Mouse (Mus musculus) cerebellum, postnatal 10 days (tissue): ENCODE measurements around the gene Gtf2ird1.
"Not testable (repeated sequence)": the region's sequence is repeated elsewhere in the genome, so short reads cannot be mapped to it uniquely, and the experiment has no call there.

Experiments used
- DNase-seq, 2 experiments: peaks; one replicate each; pipeline ENCODE4 v3.0.0; 2021; ENCODE audit warnings: mixed read lengths in 2 of 2

Gene Gtf2ird1

DNA sequence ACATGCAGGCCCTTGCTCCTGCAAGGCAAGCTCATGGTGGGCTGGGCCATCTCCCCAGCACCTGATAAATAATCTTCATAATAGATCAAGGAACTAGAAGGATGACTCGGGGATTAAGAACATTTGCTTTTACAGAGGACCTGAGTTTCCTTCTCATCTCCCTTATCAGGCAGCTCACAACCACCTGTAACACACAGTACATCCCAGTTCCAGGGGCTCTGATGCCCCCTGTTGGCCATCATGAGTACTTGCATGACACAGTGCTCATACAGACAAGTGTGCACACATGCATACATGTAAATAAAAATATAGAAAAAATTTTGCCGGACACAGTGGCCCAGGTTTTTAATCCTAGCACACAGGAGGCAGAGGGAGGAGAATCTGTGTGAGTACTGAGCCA is 17.4 kb upstream of the Gtf2ird1 start:
- peak; percentile 52 to 62 for DNase-seq

DNA sequence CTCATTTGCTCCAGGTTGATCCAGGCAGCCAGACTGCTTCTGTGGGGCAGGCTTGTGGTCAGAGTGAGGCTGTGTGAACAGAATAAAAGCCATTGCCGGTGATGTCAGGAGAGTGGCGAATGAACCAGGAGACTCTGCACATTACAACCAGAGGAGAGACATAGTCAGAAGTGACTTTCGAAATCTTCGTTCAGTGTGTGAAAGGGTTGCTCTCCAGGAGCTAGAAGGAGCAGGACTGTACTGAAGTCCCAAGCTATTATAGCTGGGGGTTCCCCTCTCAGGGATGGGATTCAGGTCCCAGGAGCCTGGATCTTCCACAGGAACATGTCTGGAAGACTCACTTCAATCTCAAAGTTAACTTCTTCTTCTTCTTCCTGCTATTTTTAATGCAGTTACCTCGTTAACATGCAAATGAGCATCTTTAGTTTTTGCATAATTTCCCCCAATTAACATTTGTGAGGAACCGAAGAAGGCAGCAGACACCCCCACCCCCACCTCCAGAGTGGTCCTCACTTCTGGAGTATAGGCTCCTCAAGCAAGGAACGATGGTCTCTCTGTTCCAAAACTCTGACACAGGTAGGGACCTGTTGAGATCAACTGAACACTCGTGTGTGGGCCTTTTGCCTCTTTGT is 14.1 kb upstream of the Gtf2ird1 start:
- no peak for DNase-seq

DNA sequence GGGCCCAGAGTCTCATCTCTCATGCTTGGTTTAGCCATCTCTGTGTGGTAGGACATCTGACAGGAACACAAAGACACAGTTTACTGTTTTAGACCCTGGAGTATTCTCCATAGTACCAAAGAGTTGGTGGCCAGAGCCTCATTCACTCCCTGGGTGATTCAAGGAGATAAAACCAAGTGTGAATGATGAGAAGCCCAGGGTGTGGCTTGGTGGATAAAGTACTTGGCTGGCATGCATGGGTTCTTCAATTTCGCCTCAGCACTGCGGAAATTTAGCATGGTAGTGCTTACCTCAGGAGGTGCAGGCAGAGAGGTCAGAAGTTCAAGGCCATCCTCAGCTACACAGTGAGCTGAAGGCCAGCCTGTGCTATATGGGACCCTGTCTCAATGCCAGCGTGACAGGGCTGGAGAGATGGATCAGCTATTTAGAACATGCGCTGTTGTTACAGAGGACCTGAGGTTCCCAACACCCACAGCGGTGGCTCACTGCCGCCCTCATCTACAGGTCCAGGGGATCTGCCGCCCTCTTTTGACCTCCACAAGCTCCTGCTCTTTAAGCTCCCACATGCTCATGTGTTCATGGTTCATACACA is 13.1 kb upstream of the Gtf2ird1 start:
- no peak for DNase-seq

DNA sequence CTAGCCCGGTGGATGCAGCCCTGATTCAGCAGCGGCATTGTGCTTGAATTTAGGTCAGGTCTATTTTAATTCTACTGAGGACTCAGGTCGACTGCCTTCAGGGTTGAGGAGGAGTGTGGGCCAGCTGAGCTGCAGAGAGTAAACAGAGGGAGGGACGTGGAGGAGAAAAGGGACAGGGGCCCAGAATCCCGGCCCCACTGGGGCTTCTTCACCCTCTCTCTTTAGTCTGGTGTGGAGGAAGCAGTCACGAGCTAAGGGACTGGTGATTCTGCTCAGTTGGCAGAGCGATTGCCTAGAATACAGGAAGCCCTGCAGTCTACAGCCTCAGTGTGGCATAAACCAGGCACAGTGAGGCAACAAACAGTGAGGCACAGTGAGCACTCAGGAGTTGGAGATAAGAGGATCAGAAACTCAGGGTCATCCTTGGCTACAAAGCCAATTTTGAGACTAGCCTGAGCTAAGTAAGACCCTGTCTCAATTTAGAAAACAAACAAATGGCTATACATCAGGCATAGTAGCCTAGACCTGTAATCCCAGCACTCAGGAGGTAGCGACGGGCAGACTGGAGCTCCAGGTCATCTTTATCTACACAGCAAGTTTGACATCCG is 11.7 kb upstream of the Gtf2ird1 start:
- no peak for DNase-seq

DNA sequence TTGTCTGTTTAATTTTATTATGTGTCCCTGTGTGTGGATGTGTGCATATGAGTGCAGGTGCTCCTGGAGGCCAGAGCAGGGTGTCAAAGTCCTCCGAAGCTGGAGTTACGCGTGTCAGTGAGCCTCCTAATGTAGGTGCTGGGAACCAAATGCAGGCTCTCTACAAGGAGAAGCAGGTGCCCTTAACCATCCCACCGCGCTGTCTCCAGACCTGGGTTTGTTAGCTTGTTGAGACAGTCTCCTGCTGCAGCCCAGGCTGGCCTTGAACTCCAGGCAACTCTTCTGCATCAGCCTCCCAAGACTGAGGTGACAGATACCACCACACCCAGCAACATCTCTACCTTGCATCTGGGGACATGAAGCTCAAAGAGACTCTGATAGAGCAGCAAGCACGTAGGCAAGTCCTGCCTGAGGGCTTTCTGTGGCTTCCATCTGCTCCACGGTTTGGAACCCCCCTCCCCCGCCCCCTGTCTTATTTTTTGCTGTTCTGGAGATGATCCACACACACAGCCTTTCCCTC is 10.6 kb upstream of the Gtf2ird1 start:
- DNase-seq = no peak

DNA sequence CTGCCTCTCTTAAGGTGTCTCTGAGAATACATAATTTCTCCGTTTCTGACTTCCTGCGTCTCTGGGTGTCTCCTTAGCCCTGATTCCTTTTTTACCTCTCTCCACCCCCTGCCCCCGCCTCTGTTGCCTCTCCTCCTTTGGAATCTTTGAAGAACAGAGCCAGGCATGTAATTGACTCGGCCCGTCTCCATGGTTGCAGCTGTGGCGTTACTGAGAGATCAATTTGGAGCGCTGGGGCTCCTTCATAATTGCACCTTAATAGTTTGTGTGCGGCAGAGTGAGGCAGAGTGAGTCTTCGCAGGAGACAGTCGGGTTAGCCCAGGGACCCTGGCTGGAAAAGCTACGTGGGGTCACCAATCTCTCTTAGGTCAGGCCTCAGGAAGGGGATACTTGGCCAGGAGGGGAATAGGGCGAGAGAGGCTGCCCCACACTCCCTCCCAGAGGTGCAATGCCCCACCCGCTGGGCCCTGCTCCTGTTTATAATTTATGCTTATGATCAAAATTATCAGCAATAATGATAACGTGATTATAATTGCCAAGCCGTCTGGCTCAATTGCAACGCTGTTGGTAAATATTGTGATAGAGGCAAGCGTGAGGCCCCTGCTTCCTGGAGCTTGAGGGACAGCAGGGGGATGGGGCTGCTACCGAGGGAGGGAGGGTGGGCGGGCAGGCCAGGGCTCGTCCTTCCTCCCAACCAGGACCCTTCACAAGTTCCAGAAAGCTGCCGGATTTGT is 9.9 kb upstream of the Gtf2ird1 start:
- no peak for DNase-seq

DNA sequence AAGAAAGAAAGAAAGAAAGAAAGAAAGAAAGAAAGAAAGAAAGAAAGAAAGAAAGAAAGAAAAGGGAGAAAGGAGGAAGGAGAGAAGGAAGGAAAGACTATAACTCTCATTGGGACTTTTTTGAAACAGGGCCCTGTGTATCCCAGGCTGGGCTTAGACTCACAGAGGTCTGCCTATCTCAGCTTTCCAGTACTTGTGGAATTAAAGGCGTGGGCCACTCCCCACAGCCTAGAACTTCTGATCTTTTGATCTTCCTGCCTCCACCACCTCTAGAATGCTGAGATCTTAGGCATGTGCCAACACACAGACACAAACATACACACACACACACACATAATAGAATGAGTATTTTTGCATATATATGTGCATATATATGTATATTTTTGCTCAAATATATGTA is 8.7 kb upstream of the Gtf2ird1 start:
- no peak for DNase-seq

DNA sequence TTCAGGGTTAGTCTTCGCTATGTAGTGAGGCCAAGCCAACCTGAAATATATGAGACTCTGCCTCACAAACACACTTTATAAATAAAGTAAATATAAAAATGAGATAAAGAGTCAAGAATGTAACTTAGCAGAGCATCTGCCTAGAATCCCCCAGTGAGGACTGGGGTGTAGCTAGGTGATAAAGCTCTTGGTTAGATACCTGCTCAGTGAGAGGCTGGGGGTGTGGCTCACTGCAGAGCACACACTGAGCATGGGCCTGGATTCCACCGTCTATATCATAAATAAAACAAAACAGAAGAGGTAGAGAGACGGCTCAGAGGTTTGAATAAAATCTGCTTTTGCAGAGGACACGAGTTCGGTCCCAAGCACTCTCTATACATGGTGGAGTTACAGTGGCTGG is 7.7 kb upstream of the Gtf2ird1 start:
- DNase-seq = no peak

DNA sequence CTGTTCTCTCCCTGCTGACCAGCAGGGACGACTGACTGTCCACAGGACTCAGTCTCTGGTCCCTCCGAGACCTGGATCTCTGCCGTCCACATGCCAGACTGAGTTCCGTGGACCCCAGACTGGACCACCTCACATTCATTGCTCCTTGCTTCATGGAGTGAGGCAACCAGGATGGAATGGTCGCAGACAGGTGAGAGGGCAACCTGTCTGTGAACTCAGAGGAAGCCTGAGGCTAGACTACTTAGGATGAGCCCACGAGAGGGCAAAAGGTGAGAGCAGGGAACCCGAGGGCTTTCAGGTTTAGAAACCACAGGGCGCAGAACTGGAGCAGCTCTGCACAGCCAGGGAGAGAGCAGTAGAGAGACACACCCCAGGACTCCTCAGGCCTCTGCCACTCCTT is 6.2 kb upstream of the Gtf2ird1 start:
- no peak for DNase-seq

DNA sequence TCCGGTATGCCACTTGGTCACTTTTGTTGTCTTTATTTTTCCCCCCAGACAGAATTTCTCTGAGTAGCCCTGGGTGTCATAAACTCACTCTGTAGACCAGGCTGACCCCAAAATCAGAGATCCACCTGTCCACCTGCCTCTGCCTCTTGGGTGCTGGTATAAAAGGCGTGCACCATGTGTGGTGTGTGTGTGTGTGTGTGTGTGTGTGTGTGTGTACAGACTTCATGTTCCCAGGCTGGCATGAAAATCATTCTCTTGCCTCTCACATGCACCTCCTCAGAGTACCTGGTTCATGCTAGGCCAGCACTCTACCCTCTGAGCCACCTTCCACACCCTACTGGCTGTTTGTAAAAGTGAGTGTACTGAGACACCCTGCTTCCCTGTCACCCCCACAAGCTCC is 5.8 kb upstream of the Gtf2ird1 start:
- DNase-seq = no peak

DNA sequence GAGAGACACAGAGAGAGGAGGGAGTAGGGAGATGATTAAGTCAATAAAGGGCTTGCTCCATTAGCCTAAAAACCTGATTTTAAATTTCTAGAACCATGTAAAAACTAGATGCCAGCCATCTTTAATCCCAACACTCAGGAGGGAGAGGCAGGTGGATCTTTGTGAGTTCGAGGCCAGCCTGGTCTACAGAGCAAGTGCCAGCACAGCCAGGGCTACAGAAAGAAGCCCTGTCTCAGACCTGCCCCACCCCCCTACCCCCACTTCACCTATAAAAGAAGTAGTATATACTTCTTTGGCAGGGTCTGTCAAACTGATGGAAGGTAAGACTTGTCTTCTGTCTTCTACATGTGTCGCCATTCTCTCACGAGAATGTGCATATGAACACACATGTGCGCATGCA is 4.0 kb upstream of the Gtf2ird1 start:
- no peak for DNase-seq

DNA sequence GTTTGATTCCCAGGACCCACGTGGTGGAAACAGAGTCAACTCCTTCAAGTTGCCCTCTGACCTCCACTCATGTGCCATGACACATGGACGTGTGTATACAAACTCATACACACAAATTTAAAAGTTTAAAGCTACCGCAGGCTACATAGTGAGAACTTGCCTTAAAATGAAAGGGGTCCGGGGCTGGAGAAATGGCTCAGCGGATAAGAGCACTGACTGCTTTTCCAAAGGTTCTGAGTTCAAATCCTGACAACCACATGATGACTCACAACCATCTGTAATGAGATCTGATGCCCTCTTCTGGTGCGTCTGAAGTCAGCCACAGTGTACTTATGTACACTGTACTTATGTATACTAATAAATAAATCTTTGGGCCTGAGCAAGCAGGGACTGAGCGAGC is 2.6 kb upstream of the Gtf2ird1 start:
- DNase-seq = no peak

DNA sequence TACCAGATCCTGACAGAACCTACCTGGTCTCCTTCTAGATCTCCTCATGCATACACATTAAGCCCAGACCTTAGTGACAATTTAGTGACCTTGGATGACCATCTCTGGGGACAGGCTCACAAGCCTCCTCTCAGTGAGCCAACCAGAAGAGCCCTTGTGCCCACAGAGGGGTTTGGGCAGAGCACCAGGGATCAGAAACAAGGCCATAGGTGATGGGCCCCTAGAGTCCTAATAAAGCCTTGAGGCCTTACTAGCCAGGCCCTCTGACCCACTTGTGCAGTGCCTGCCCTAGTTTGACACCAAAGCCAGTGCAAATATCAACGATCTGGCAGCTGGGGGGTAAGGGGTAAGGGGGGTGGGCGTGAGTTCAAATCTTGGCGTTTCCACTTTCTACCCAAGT is 1.9 kb upstream of the Gtf2ird1 start:
- DNase-seq = no peak

DNA sequence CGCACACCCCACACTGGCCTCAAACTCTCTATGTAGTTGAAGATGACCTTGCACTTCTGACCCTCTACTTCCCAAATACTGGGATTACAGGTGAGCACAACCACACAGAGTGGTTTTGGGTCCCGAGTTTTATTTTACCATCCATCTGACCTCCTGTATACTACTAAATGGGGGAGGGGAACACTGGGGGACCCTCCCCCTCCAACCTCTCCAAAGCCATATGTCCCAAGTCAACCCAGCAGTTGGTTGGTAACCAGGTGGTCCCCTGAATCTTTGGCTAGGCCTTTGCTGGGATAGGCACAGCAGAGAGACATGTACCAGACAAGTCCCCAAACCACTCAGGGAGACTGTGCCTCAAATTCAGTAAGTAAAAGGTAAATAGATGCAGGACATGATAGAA is 855 bp upstream of the Gtf2ird1 start:
- DNase-seq = no peak

DNA sequence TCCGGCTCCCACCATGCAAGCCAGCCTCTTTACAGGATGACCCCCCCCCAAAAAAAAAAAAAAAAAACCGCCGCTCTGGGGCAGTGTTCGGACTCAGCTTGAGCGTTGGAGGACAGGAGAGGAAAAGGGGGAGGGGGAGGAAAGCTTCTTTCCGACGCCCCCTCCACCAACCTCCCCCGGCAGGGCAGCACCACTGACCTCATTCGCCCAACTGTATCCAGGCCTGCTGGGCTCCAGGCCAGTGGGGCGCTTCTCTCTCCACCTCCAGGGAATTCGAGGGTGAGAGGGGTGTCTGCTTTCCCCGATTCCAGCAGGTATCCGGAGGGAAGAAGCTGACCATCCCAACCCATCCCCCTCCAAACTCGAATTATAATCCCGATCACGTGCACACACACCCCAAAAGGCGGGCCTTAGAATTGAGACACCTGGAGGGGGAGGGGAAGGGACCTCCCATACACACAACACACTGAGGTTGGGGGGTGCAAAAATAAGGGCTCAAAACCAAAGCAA is 547 bp downstream of the Gtf2ird1 start:
- peak; percentile 79 to 83 for DNase-seq

DNA sequence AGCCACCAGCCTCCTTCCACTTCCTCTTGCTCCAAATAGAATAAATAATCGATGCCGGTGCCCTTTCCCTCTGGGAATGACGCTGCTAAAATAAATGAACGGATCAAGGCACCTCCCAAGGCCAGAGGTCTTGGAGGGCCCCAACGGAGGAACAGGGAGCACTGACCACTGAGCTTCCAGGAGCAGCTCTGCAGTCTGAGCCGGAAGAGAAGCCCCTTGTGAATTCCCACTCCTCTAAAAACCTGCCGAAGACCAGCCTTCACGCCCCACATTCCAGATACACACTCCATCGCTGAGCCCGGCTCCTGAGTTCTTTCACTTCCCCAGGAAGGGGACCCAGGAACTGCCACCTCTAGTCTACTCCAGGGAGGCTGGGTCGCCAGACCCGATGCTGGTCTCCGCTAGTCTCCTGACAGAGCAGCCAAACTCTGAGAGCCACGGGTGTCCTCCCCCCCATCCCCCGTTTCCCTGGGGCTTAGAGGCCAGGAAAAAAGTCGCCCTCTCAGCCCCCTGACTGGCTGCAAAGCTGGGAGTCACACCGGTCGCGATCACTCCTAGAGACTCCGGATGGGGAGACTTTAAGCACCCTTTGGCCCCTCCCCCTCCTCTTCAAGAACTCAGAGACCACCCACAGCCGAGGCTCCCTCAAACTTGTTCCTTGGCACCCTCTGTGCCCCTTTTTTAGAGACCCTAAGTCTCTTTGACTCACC is 1.2 kb downstream of the Gtf2ird1 start:
- DNase-seq = peak; percentile 53 to 54

DNA sequence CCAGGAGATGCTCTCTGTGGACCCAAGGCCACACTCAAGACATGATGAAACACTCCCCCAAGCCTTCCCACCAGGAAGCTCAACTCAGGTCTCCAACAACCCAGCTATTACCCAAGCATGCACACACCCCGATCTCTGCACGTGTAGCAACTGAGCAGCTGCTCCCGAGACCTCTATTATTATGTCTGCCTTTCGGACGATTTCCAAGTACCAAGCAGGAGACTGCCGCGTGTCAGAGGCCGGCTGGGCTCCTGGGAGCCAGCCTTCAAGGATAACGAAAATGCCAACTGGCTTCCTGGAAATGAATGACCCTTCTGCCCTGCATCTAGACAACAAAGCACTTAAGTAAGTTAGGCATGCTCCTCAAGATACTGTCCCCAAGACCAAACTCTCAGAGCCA is 2.1 kb downstream of the Gtf2ird1 start:
- DNase-seq = peak; percentile 39 to 48

DNA sequence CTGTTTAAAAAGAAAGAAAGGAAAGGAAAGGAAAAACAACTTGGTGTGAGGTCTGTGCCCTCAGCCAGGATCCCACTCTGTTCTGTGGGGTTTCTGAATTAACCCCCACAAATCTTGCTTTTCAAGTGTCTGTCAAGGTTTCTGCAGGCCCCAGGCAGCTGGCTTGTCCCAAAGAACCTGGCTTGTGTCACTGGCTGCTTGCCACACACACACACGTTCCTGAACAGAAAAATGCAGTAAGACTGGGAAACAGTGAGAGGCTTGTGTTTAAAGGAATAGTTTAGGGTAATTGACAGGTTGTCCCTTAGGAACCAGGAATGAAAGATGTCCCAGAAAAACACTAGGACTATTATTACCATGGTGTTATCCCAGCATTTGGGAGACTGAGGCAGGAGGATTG is 2.9 kb downstream of the Gtf2ird1 start:
- DNase-seq = peak; percentile 43 to 55

DNA sequence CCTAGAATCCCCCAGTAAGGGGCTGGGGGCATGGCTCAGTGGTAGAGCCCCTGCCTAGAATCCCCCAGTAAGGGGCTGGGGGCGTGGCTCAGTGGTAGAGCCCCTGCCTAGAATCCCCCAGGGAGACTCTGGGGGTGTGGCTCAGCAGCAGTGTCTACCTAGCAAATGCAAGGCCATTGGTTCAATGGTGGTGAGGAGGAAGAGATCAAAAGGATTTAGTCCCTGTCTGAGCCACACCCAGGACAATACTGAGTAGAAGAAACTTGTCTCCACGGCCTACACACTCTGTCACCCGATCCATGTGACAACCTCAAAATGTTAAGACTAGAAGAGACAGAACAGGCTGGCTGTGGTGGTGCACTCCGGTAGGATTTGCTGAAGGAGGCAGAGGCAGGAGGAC is 9.8 kb downstream of the Gtf2ird1 start:
- DNase-seq = not testable (repeated sequence)

DNA sequence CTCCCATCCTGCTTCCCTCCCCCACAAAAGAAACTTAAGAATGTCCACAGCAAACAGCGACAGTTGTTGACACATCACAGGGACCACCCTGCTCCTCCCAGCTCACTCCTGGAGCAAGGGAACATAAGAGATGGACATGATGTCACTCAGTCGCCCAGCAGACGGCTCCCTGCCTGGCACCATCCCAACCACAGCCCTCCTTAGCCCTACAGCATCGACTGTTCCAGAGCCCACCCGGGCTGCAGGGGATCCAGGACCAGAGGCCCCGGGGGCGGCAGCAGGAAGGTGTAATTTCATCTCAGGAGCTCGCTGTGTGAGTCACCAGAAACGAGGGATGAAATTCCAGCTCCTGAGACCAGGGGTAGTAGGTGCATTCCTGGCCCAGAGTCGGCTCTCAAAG is 10.6 kb downstream of the Gtf2ird1 start:
- DNase-seq = peak; percentile 49 to 62

DNA sequence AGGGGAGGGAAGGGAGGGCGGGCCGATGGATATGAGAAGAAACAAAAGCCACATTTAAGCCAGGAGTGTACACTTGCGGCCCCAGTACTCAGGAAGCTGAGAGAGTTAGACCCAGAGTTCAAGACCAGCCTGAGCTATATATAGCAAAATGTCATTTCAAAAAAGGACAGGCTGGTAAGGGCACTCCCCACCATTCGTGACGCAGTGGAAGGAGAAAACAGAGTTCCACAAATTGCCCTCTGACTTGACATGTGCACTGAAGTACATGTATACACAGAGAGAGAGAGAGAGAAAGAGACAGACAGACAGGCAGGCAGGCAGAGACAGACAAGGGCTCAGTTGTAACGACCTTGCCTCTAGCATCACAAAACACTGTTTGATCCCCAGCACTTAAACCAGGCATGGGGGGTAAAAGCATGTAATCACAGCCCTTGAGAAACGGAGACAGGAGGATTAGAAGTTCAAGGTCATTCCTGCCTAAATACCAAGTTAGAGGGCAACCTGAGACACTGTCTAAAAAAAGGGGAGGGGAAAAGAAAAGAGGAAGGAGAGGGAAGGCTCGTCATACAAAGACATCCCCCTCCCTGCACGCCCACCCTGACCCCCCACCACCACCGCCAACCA is 11.2 kb downstream of the Gtf2ird1 start:
- DNase-seq = no peak

DNA sequence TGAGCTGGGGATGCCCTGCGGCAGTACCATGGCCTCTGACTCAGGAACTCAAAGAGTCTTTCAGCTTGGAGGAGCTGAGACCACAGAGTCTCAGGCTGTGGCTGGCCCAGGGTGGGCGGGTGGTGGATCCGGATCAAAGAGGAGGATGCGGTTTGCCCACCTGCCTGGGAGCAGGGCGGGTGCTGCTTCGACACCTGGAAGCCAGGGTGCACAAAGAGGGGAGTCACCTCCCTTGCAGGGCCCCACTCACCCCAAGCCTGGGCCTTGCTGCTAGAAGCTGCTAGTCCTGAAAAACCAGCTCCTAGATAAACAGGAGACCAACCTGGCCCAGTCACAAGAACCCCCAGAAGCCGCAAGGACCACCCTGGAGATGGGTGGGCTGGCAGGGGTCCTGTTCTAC is 12.0 kb downstream of the Gtf2ird1 start:
- DNase-seq = no peak
